Mouse (Mus musculus): ENCODE measurements at regions not wholly inside any gene's neighbourhood (a gene's known extent, or its start where the extent isn't known, plus 50 kb on each side); places are given as distances from the start of the nearest gene placed in this dataset.

DNA sequence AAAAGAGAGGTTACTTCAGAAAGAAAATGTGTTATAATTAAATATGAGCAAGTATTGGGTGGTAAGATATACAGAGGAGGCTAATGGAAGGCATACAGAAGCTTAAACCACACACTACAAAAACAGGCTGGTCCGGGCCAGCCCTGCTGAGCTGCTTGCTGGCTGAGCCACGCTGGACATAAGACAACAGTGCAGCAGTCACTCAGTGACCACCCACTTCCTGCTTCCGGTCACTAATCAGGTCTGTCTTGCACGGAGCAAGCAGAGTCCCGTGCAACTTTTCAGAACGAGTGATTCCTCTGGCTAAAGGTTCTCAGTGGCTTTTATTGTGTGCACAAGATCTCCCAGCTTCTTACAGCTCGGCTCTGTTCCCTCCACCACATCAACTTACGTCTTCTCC lies 220.1 kb downstream of the Efnb2 start:
- Histone ChIP-seq H3K36me3 (ENCODE audit: insufficient read depth, low read length) (no peaks in the 10 kb centered on the region), H3K4me1 (replicated peaks; ENCODE audit: low read depth, low read length) (no peaks in the 10 kb centered on the region), H3K27me3 (ENCODE audit: insufficient read depth, low read length) (no peaks in the 10 kb centered on the region), H3K9me3 (ENCODE audit: low read length) (no peaks in the 10 kb centered on the region), H3K4me3 (replicated peaks; ENCODE audit: low read length) (no peak overlapping the region)
- no peak for TF ChIP-seq POU5F1 (IDR thresholded peaks at IDR 0.05; ENCODE audit: borderline replicate concordance, low read length)
- no peak for TF ChIP-seq NANOG (IDR thresholded peaks at IDR 0.05; ENCODE audit: borderline replicate concordance, low read length)
- TF ChIP-seq CTCF (conservative IDR thresholded peaks at IDR 0.05; ENCODE audit: low read length): no peak

DNA sequence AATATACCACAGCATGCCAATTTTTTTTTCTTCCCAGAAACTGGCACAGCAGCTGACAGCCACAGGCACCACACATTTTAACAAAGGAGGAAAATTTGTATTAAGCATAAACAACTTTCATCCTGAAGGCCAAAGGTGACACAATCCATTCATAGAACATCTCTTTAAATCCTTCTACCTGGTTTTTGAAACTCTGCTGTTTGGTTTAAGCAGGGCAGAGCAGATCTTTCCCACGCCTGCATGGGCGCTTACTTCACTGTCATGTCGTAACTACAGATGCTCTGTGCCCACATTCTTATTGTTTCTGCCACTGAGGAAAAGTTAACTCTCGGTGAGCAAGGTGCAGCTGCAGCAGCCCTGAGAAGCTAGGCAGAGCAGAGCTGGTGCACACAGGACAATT lies 234.8 kb downstream of the Efnb2 start:
- TF ChIP-seq NANOG (IDR thresholded peaks at IDR 0.05; ENCODE audit: borderline replicate concordance, low read length) (no peak), CTCF (conservative IDR thresholded peaks at IDR 0.05; ENCODE audit: low read length) (no peak)

DNA sequence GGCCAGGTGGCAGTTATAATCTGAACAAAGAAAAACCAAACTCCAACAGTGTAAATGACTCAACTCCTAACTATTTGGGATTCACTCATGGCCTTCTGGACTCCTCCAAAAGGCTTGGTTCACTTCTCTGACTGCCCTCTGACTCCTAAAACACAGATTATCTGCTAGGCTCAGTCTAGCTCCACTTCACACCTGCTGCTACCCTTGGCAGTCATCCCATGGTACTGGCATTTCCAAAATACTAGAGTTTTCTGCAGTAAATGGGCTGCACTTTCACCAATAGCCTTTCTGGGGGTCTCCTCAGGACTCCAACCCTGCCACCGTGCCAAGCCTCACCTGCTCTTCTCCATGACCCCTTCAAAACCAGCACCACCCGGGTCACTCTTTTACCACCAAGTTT lies 237.6 kb downstream of the Efnb2 start:
- no peaks in the 10 kb centered on the region for H3K4me1 ChIP-seq (replicated peaks; ENCODE audit: low read depth, low read length)
- TF ChIP-seq NANOG (IDR thresholded peaks at IDR 0.05; ENCODE audit: borderline replicate concordance, low read length): no peak
- TF ChIP-seq CTCF (conservative IDR thresholded peaks at IDR 0.05; ENCODE audit: low read length): no peak
- no peak for TF ChIP-seq POU5F1 (IDR thresholded peaks at IDR 0.05; ENCODE audit: borderline replicate concordance, low read length)

More for the DNA sequence above, 234.8 kb downstream of the Efnb2 start:
- H3K27me3 ChIP-seq (ENCODE audit: insufficient read depth, low read length): no peaks in the 10 kb centered on the region; the same call in 1 of the 2 replicates
- no peaks in the 10 kb centered on the region for H3K4me1 ChIP-seq (replicated peaks; ENCODE audit: low read depth, low read length)
- H3K36me3 ChIP-seq (ENCODE audit: insufficient read depth, low read length): no peaks in the 10 kb centered on the region
- no peaks in the 10 kb centered on the region for H3K9me3 ChIP-seq (ENCODE audit: low read length)
- H3K4me3 ChIP-seq (replicated peaks; ENCODE audit: low read length): no peak overlapping the region

DNA sequence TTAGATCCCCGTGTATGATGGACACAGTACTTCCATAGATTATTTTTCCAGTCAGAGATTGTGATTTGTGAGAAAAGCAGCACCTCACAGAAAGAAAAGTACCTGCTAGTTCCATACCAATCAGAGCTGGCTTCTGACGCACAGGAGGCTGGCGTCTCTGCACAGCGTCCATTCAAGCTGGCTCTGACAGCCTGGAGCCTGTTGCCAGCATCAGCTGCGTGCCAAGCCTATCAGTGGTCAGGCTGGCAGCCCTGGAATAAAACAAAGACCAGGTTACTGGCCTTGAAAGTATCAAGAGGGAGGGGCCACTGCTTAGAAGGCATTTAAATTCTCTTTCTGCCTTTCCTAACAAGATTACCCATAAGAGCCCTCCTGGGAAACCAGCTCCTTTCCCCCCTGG lies 239.3 kb downstream of the Efnb2 start:
- TF ChIP-seq CTCF (conservative IDR thresholded peaks at IDR 0.05; ENCODE audit: low read length) (no peak), POU5F1 (IDR thresholded peaks at IDR 0.05; ENCODE audit: borderline replicate concordance, low read length) (no peak), NANOG (IDR thresholded peaks at IDR 0.05; ENCODE audit: borderline replicate concordance, low read length) (no peak)
- no peak overlapping the region for H3K4me3 ChIP-seq (replicated peaks; ENCODE audit: low read length)
- H3K27me3 ChIP-seq (ENCODE audit: insufficient read depth, low read length): no peaks in the 10 kb centered on the region; the same call in 1 of the 2 replicates
- H3K36me3 ChIP-seq (ENCODE audit: insufficient read depth, low read length): no peaks in the 10 kb centered on the region
- H3K9me3 ChIP-seq (ENCODE audit: low read length): no peaks in the 10 kb centered on the region
- no peaks in the 10 kb centered on the region for H3K4me1 ChIP-seq (replicated peaks; ENCODE audit: low read depth, low read length)

More for the DNA sequence above, 237.6 kb downstream of the Efnb2 start:
- no peaks in the 10 kb centered on the region for H3K9me3 ChIP-seq (ENCODE audit: low read length)
- no peak overlapping the region for H3K4me3 ChIP-seq (replicated peaks; ENCODE audit: low read length)
- H3K36me3 ChIP-seq (ENCODE audit: insufficient read depth, low read length): no peaks in the 10 kb centered on the region
- H3K27me3 ChIP-seq (ENCODE audit: insufficient read depth, low read length): no peaks in the 10 kb centered on the region; the same call in 1 of the 2 replicates

DNA sequence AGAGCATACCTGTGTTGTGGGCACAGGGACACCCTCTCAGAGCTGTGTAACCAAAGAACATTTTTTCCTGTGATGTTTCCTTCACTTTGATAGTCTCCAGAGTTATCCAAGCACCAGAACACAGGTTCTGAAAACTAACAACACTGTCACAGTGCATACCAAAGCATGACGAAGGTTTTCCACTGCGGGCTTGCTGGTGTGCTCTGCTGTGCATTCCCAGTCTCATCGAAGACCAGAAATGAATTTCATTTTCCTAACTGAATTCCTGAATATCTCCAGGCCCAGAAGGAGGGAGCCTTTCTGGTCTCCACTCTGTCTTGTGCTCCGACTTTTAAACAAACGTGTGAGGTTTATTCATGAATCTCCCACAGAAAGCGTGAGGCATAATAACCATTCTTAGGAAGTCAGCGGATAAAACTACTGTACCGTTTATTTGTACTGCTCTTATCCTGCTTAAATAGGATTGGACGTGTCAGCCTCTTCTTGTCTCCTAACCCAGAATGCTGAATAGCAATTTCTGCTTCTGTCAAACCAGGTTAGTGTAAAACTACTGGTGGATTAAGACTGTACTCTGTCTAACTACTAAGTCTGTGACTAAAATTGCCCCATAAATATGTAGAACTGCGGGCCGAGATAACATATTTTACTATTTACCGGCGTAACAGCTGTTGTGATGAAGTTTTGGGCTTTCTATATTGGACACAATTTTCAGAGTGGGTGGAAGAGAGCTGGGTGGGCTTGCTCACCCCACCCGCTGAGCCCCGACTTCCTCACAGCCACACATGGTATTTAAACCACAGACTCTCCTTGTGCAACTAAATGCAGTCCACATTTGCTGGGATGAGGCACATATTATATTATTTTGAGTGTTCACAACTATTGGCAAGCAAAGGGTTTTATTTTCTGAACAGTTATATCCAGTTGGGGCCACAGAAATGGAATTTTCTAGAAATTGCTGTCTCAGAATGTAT lies 241.4 kb downstream of the Efnb2 start:
- Histone ChIP-seq H3K27me3 (ENCODE audit: insufficient read depth, low read length) (no peaks in the 10 kb centered on the region; the same call in 1 of the 2 replicates), H3K9me3 (ENCODE audit: low read length) (no peaks in the 10 kb centered on the region), H3K4me3 (replicated peaks; ENCODE audit: low read length) (no peak overlapping the region), H3K4me1 (replicated peaks; ENCODE audit: low read depth, low read length) (no peaks in the 10 kb centered on the region), H3K36me3 (ENCODE audit: insufficient read depth, low read length) (no peaks in the 10 kb centered on the region)
- TF ChIP-seq NANOG (IDR thresholded peaks at IDR 0.05; ENCODE audit: borderline replicate concordance, low read length): no peak

DNA sequence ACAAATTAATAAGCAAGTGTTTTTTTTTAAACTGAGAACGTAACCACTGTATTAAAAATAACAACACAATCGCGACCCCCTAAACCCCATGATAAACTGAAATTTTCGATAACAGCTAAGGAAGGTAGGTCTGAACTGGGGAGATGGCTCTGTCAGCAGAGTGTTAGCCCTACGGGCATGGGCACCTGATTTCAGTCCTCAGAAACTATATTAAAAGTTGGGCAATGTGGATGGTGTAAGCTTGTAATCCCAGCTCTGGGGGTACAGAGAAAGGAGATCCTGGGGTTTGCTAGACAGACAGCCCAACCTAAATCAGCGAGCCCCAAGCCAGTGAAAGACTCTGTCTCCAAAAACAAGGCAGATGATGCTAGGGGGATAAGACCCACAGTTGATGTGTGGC lies 242.1 kb downstream of the Efnb2 start:
- no peaks in the 10 kb centered on the region for H3K9me3 ChIP-seq (ENCODE audit: low read length)
- no peaks in the 10 kb centered on the region for H3K36me3 ChIP-seq (ENCODE audit: insufficient read depth, low read length)
- no peak overlapping the region for H3K4me3 ChIP-seq (replicated peaks; ENCODE audit: low read length)
- no peak for TF ChIP-seq POU5F1 (IDR thresholded peaks at IDR 0.05; ENCODE audit: borderline replicate concordance, low read length)
- no peak for TF ChIP-seq CTCF (conservative IDR thresholded peaks at IDR 0.05; ENCODE audit: low read length)
- no peaks in the 10 kb centered on the region for H3K4me1 ChIP-seq (replicated peaks; ENCODE audit: low read depth, low read length)
- no peaks in the 10 kb centered on the region; the same call in 1 of the 2 replicates for H3K27me3 ChIP-seq (ENCODE audit: insufficient read depth, low read length)

DNA sequence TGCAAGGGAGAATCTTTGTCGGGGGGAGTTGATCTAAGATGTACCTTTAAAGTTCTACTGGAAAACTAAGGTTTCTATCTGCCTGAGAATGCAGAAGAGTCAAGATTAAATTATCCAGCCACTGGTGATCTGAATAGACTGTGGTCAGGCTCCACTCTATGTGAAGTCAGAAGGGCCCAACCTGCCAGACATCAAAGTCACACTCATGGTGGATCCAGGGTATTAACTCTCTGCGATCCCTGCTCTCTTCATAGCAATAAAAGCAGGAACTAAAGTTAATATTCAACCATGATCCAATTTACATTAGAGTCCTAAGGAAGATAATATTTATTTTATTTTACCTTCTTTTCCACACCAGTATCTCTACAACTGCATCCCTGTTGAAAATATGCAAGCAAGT lies 242.5 kb downstream of the Efnb2 start:
- TF ChIP-seq POU5F1 (IDR thresholded peaks at IDR 0.05; ENCODE audit: borderline replicate concordance, low read length) (no peak), NANOG (IDR thresholded peaks at IDR 0.05; ENCODE audit: borderline replicate concordance, low read length) (no peak), CTCF (conservative IDR thresholded peaks at IDR 0.05; ENCODE audit: low read length) (no peak)
- H3K4me3 ChIP-seq (replicated peaks; ENCODE audit: low read length): no peak overlapping the region
- H3K4me1 ChIP-seq (replicated peaks; ENCODE audit: low read depth, low read length): no peaks in the 10 kb centered on the region
- H3K36me3 ChIP-seq (ENCODE audit: insufficient read depth, low read length): no peaks in the 10 kb centered on the region
- H3K27me3 ChIP-seq (ENCODE audit: insufficient read depth, low read length): no peaks in the 10 kb centered on the region; the same call in 1 of the 2 replicates
- no peaks in the 10 kb centered on the region for H3K9me3 ChIP-seq (ENCODE audit: low read length)

DNA sequence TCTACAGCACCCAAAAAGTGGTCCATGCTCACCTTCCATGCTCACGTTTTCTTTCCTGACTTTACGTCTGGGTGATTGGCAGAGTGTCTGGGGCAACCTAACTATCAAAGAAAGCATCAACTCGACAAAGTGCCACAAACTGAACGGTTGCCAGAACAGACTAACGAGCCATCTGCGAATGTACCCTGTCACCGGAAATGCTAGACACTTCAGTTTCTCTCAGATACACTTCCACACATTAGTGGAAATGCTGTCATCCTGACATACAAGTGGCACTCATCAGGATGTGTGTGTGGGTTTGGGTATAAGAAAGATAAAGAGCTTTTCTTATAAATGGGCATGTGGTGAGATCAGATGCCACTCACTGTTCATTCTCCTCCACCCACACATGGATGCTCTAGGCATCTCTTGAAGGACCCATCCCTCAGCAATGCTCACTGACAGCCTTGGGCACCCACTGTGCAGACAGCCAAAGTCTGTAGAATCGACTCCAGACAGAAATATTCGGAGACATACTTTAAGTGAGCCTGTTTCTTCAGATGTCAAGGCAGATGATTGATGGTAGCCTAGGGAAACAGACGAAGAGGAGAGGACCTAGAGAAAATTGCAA lies 244.8 kb downstream of the Efnb2 start:
- no peaks in the 10 kb centered on the region for H3K4me1 ChIP-seq (replicated peaks; ENCODE audit: low read depth, low read length)

More for the DNA sequence above, 244.8 kb downstream of the Efnb2 start:
- Histone ChIP-seq H3K36me3 (ENCODE audit: insufficient read depth, low read length) (no peaks in the 10 kb centered on the region), H3K27me3 (ENCODE audit: insufficient read depth, low read length) (no peaks in the 10 kb centered on the region; the same call in 1 of the 2 replicates), H3K4me3 (replicated peaks; ENCODE audit: low read length) (no peak overlapping the region), H3K9me3 (ENCODE audit: low read length) (no peaks in the 10 kb centered on the region)
- TF ChIP-seq POU5F1 (IDR thresholded peaks at IDR 0.05; ENCODE audit: borderline replicate concordance, low read length): no peak
- no peak for TF ChIP-seq NANOG (IDR thresholded peaks at IDR 0.05; ENCODE audit: borderline replicate concordance, low read length)
- no peak for TF ChIP-seq CTCF (conservative IDR thresholded peaks at IDR 0.05; ENCODE audit: low read length)

All from E14TG2a.4 (cell line).